Mouse (Mus musculus) intestine, embryonic 16.5 days (tissue): Measurements from ENCODE around the gene Ush2a. TPM values are rescaled to one million over a fixed set of nuclear protein-coding genes. Genes with fewer than 3 reads are reported as not detected.

Experiments used
- ATAC-seq: fragments of 200-750 bp; cut with Nextera tagmentation; 2 replicates; pipeline ENCODE4 v1.8.0; 2017; ENCODE audit warnings: moderate TSS enrichment, moderate library complexity
- H3K27ac ChIP-seq: fragments of 300-500 bp; sonication (generic); 2 replicates; pipeline ENCODE4 v1.5.1; 2014; ENCODE audit warnings: mild to moderate bottlenecking, low read length
- H3K27me3 ChIP-seq: fragments of 300-500 bp; sonication (generic); replicated peaks from 2 replicates; pipeline ENCODE4 v1.6.1; 2014; ENCODE audit warnings: low read length, control low read depth, mixed read lengths; ENCODE audit not compliant: control insufficient read depth, insufficient read depth
- H3K36me3 ChIP-seq: fragments of 300-500 bp; sonication (generic); 2 replicates; pipeline ENCODE4 v1.6.1; 2014; ENCODE audit warnings: low read length, control low read depth; ENCODE audit not compliant: control insufficient read depth, insufficient read depth
- H3K4me1 ChIP-seq: fragments of 300-500 bp; sonication (generic); 2 replicates; pipeline ENCODE4 v1.6.1; 2014; ENCODE audit warnings: low read length, control low read depth, mixed read lengths; ENCODE audit not compliant: control insufficient read depth, insufficient read depth
- H3K4me2 ChIP-seq: fragments of 300-500 bp; sonication (generic); 2 replicates; pipeline ENCODE4 v1.6.1; 2014; ENCODE audit warnings: low read depth, low read length, control low read depth
- H3K4me3 ChIP-seq: fragments of 300-500 bp; sonication (generic); 2 replicates; pipeline ENCODE4 v1.5.1; 2014; ENCODE audit warnings: mild to moderate bottlenecking, low read length
- H3K9ac ChIP-seq: fragments of 300-500 bp; sonication (generic); 2 replicates; pipeline ENCODE4 v1.6.1; 2014; ENCODE audit warnings: low read depth, low read length
- H3K9me3 ChIP-seq: fragments of 300-500 bp; sonication (generic); 2 replicates; pipeline ENCODE4 v1.6.1; 2016; ENCODE audit warnings: low read length, control low read depth; ENCODE audit not compliant: control insufficient read depth
- WGBS: fragments of 180-500 bp; shearing (Covaris S2); extraction: QIAGEN DNeasy Blood & Tissue Kit; methylation state at CpG from one replicate; pipeline ENCODE4 v1.1.7; 2014; 5-methylcytosine and 5-hydroxymethylcytosine counted together
- polyA plus RNA-seq: library from polyadenylated mRNA; unstranded; fragments of >200 nt; fragmentation: Nextera tagmentation; extraction: Ambion mirVana; gene quantifications from 2 replicates; pipeline ENCODE4 v1.2.1, GENCODE M21; 2015

The Ush2a gene
- polyA plus RNA-seq, 1 experiment from 2014 or later: 0.06 TPM

- no peaks in the 10 kb centered on the region for H3K27me3 ChIP-seq
- no peak for ATAC-seq
- WGBS: 55% methylated on average over 11 of the region's 11 CpGs
- H3K4me3 ChIP-seq: no peak overlapping the region
- no peaks in the 10 kb centered on the region for H3K4me1 ChIP-seq
- H3K27ac ChIP-seq: no peak overlapping the region
- H3K36me3 ChIP-seq: no peaks in the 10 kb centered on the region
- no peak overlapping the region for H3K9ac ChIP-seq
- no peaks in the 10 kb centered on the region for H3K9me3 ChIP-seq
- H3K4me2 ChIP-seq: no peak overlapping the region
Measured at GRCm38 (mm10) chr1:188267127-188267722, 5.4 kb downstream of the Ush2a start.

- H3K9ac ChIP-seq: no peak overlapping the region
- H3K27me3 ChIP-seq: no peaks in the 10 kb centered on the region
- WGBS: 77% methylated on average over 6 of the region's 6 CpGs
- ATAC-seq: no peak
- no peaks in the 10 kb centered on the region for H3K36me3 ChIP-seq
- H3K4me1 ChIP-seq: no peaks in the 10 kb centered on the region
- no peak overlapping the region for H3K4me2 ChIP-seq
- no peak overlapping the region for H3K27ac ChIP-seq
- H3K9me3 ChIP-seq: no peaks in the 10 kb centered on the region
- no peak overlapping the region for H3K4me3 ChIP-seq
Measured at GRCm38 (mm10) chr1:188269071-188269470, 7.2 kb downstream of the Ush2a start.

GRCm38 (mm10) chr1:188313303-188313702 lies 51.5 kb downstream of the Ush2a start:
- H3K4me1 ChIP-seq: no peaks in the 10 kb centered on the region
- no peak overlapping the region for H3K4me2 ChIP-seq
- no peak for ATAC-seq
- H3K9ac ChIP-seq: no peak overlapping the region
- no peak overlapping the region for H3K4me3 ChIP-seq
- H3K27me3 ChIP-seq: no peaks in the 10 kb centered on the region
- 89% methylated on average over 7 of the region's 7 CpGs for WGBS
- no peaks in the 10 kb centered on the region for H3K9me3 ChIP-seq
- no peaks in the 10 kb centered on the region for H3K36me3 ChIP-seq
- H3K27ac ChIP-seq: no peak overlapping the region

GRCm38 (mm10) chr1:188316574-188316973 lies 54.8 kb downstream of the Ush2a start:
- no peak overlapping the region for H3K4me3 ChIP-seq
- 77% methylated on average over 5 of the region's 5 CpGs for WGBS
- H3K9me3 ChIP-seq: no peaks in the 10 kb centered on the region
- ATAC-seq: no peak
- H3K4me1 ChIP-seq: no peaks in the 10 kb centered on the region
- H3K4me2 ChIP-seq: no peak overlapping the region
- H3K27ac ChIP-seq: no peak overlapping the region
- no peaks in the 10 kb centered on the region for H3K36me3 ChIP-seq
- H3K9ac ChIP-seq: no peak overlapping the region
- H3K27me3 ChIP-seq: no peaks in the 10 kb centered on the region

- H3K9ac ChIP-seq: no peak overlapping the region
- 77% methylated on average over 4 of the region's 4 CpGs for WGBS
- no peak overlapping the region for H3K27ac ChIP-seq
- H3K27me3 ChIP-seq: no peaks in the 10 kb centered on the region
- no peaks in the 10 kb centered on the region for H3K9me3 ChIP-seq
- H3K4me3 ChIP-seq: no peak overlapping the region
- H3K4me2 ChIP-seq: no peak overlapping the region
- no peaks in the 10 kb centered on the region for H3K4me1 ChIP-seq
- H3K36me3 ChIP-seq: no peaks in the 10 kb centered on the region
- no peak for ATAC-seq
Measured at GRCm38 (mm10) chr1:188320204-188320603, 58.4 kb downstream of the Ush2a start.

- Histone ChIP-seq H3K27me3 (no peaks in the 10 kb centered on the region), H3K27ac (no peak overlapping the region), H3K4me1 (no peaks in the 10 kb centered on the region), H3K4me3 (no peak overlapping the region), H3K9me3 (no peaks in the 10 kb centered on the region), H3K4me2 (no peak overlapping the region), H3K36me3 (no peaks in the 10 kb centered on the region), H3K9ac (no peak overlapping the region)
- no peak for ATAC-seq
- WGBS: 83% methylated on average over 7 of the region's 7 CpGs
Measured at GRCm38 (mm10) chr1:188321534-188321933, 59.7 kb downstream of the Ush2a start.

GRCm38 (mm10) chr1:188330406-188330805 lies 68.6 kb downstream of the Ush2a start:
- ATAC-seq: 0 out of 2 replicates have a peak, but pooled peaks have one; percentile 31
- H3K27me3 ChIP-seq: no peaks in the 10 kb centered on the region
- H3K36me3 ChIP-seq: no peaks in the 10 kb centered on the region
- WGBS: 70% methylated on average over 2 of the region's 2 CpGs
- no peaks in the 10 kb centered on the region for H3K9me3 ChIP-seq
- no peak overlapping the region for H3K27ac ChIP-seq
- H3K9ac ChIP-seq: no peak overlapping the region
- H3K4me3 ChIP-seq: no peak overlapping the region
- H3K4me1 ChIP-seq: no peaks in the 10 kb centered on the region
- no peak overlapping the region for H3K4me2 ChIP-seq

GRCm38 (mm10) chr1:188333936-188334335 lies 72.1 kb downstream of the Ush2a start:
- H3K9me3 ChIP-seq: no peaks in the 10 kb centered on the region
- ATAC-seq: no peak
- no peaks in the 10 kb centered on the region for H3K4me1 ChIP-seq
- H3K4me2 ChIP-seq: no peak overlapping the region
- no peak overlapping the region for H3K27ac ChIP-seq
- no peaks in the 10 kb centered on the region for H3K27me3 ChIP-seq
- H3K4me3 ChIP-seq: no peak overlapping the region
- H3K36me3 ChIP-seq: no peaks in the 10 kb centered on the region
- 82% methylated on average over 2 of the region's 2 CpGs for WGBS
- H3K9ac ChIP-seq: no peak overlapping the region

GRCm38 (mm10) chr1:188347762-188348161 lies 85.9 kb downstream of the Ush2a start:
- H3K9ac ChIP-seq: no peak overlapping the region
- 38% methylated on average over 2 of the region's 2 CpGs for WGBS

GRCm38 (mm10) chr1:188354726-188355125 lies 92.9 kb downstream of the Ush2a start:
- no peaks in the 10 kb centered on the region for H3K36me3 ChIP-seq
- ATAC-seq: no peak
- no peak overlapping the region for H3K27ac ChIP-seq
- no peaks in the 10 kb centered on the region for H3K27me3 ChIP-seq
- no peaks in the 10 kb centered on the region for H3K4me1 ChIP-seq
- H3K4me2 ChIP-seq: no peak overlapping the region
- WGBS: 85% methylated on average over 2 of the region's 2 CpGs
- no peak overlapping the region for H3K4me3 ChIP-seq
- H3K9me3 ChIP-seq: no peaks in the 10 kb centered on the region
- H3K9ac ChIP-seq: no peak overlapping the region

More at GRCm38 (mm10) chr1:188347762-188348161, 85.9 kb downstream of the Ush2a start:
- no peaks in the 10 kb centered on the region for H3K4me1 ChIP-seq
- no peak overlapping the region for H3K27ac ChIP-seq
- H3K27me3 ChIP-seq: no peaks in the 10 kb centered on the region
- H3K4me3 ChIP-seq: no peak overlapping the region
- H3K9me3 ChIP-seq: no peaks in the 10 kb centered on the region
- H3K36me3 ChIP-seq: no peaks in the 10 kb centered on the region
- H3K4me2 ChIP-seq: no peak overlapping the region
- no peak for ATAC-seq
